8 mouse cellular contexts compared by ENCODE assay signal in the genomic region with DNA sequence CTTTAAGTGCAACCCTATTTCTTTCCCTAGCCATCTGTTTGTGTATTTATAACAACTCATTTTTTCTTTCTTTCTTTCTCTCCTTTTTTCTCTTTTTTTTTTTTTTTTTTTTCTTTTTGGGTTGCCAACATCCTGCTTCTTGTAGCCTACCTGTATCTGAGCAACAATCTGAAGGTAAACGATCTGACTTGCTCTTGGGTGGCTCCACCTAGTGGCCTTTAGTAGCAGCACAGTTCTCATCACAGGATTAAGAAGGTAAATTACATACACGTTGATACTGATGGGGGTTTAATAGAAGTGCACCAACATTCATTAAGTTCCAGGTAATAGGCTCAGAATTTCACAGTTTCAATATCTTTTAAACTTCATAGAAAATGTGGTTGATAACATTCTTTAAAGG.
DNase-seq lines count a peak whose midpoint lies in the region; ATAC-seq and TF ChIP-seq lines count a peak whose summit lies in the region.

No protein-coding gene starts in this region.

- no peak overlapping the region for H3K9ac ChIP-seq in intestine, embryonic 14.5 days (ENCODE audit: low read length)
- H3K9ac ChIP-seq in intestine, embryonic 16.5 days (ENCODE audit: low read depth, low read length), result no peak overlapping the region
- H3K9ac ChIP-seq in CH12.LX (ENCODE audit: insufficient read depth, low read depth), result no peak overlapping the region
- H3K9ac ChIP-seq in forebrain, postnatal 0 days, result no peak overlapping the region
- H3K9ac ChIP-seq in midbrain, postnatal 0 days (replicated peaks; ENCODE audit: low read length, poor library complexity, severe bottlenecking), result no peak overlapping the region

- WGBS in intestine, embryonic 14.5 days, result 4% methylated on average over 2 of the region's 2 CpGs
- WGBS in intestine, embryonic 16.5 days, result 6% methylated on average over 2 of the region's 2 CpGs
- WGBS in forebrain, postnatal 0 days, result 2% methylated on average over 2 of the region's 2 CpGs
- WGBS in midbrain, postnatal 0 days, result 6% methylated on average over 2 of the region's 2 CpGs

- TF ChIP-seq CTCF in CH12.LX (conservative IDR thresholded peaks at IDR 0.05 in 1 of 2, IDR thresholded peaks at IDR 0.05 in 1 of 2; ENCODE audit: low read depth in 2 of 2, low read length in 2 of 2), result peak; percentile 46 to 74; a peak in 3 of 4 replicates
- peak; percentile 80 for TF ChIP-seq CTCF in forebrain, postnatal 0 days (IDR thresholded peaks at IDR 0.05; ENCODE audit: low read depth)
- peak; percentile 86 for TF ChIP-seq CTCF in midbrain, postnatal 0 days (IDR thresholded peaks at IDR 0.05)

- TF ChIP-seq RAD21 in CH12.LX (IDR thresholded peaks at IDR 0.05; ENCODE audit: low read depth, low read length), result peak; percentile 65

- in situ Hi-C loops in CH12.LX (cut with MboI; ENCODE audit: low pct_ligation_motif_present, low pct_unique_long_range_greater_than_20kb, low sequenced_read_pairs), result loop anchor here (25.0 kb wide), 1 partner anchor 751 kb away; a partner anchor contains a TSS

- no peaks in the 10 kb centered on the region for H3K36me3 ChIP-seq in intestine, embryonic 14.5 days (ENCODE audit: control insufficient read depth, insufficient read depth, low read length)
- no peaks in the 10 kb centered on the region for H3K36me3 ChIP-seq in intestine, embryonic 16.5 days (ENCODE audit: control insufficient read depth, insufficient read depth, low read length)
- H3K36me3 ChIP-seq in CH12.LX (replicated peaks in 1 of 2; ENCODE audit: control insufficient read depth in 1 of 2, insufficient read depth in 1 of 2, low read length in 1 of 2), result no peaks in the 10 kb centered on the region
- no peaks in the 10 kb centered on the region for H3K36me3 ChIP-seq in forebrain, postnatal 0 days (ENCODE audit: insufficient read depth)
- H3K36me3 ChIP-seq in midbrain, postnatal 0 days (ENCODE audit: insufficient read depth, low read length), result no peaks in the 10 kb centered on the region

- DNase-seq in intestine, embryonic 14.5 days (ENCODE audit: low spot score), result no peak
- peak; percentile 51 for DNase-seq in CH12.LX (ENCODE audit: extremely low read depth)
- peak; percentile 16 for DNase-seq in adrenal gland, postnatal 25 days
- DNase-seq in forebrain, postnatal 0 days, result peak; percentile 67
- DNase-seq in layer of hippocampus, adult 9-11 months, result peak; percentile 24
- DNase-seq in midbrain, postnatal 0 days (ENCODE audit: low spot score), result peak; percentile 58
- DNase-seq in spleen, postnatal 4 days (ENCODE audit: low spot score in 2 of 2), result no peak

- H3K4me2 ChIP-seq in intestine, embryonic 14.5 days (ENCODE audit: low read length), result no peak overlapping the region
- H3K4me2 ChIP-seq in intestine, embryonic 16.5 days (ENCODE audit: low read depth, low read length), result no peak overlapping the region
- no peak overlapping the region for H3K4me2 ChIP-seq in CH12.LX (ENCODE audit: insufficient read depth, low read depth, poor library complexity, severe bottlenecking)
- no peak overlapping the region for H3K4me2 ChIP-seq in forebrain, postnatal 0 days (ENCODE audit: low read depth)
- H3K4me2 ChIP-seq in midbrain, postnatal 0 days (ENCODE audit: low read depth, low read length, poor library complexity, severe bottlenecking), result no peak overlapping the region

- no peak for TF ChIP-seq POLR2A in CH12.LX (IDR thresholded peaks at IDR 0.05; ENCODE audit: low read depth, low read length)

- no peak for TF ChIP-seq EP300 in CH12.LX (IDR thresholded peaks at IDR 0.05; ENCODE audit: low read length)

- no peaks in the 10 kb centered on the region for H3K9me3 ChIP-seq in intestine, embryonic 14.5 days (ENCODE audit: control insufficient read depth, low read length)
- no peaks in the 10 kb centered on the region for H3K9me3 ChIP-seq in intestine, embryonic 16.5 days (ENCODE audit: control insufficient read depth, low read length)
- H3K9me3 ChIP-seq in CH12.LX (replicated peaks; ENCODE audit: low read length), result no peaks in the 10 kb centered on the region
- H3K9me3 ChIP-seq in forebrain, postnatal 0 days (ENCODE audit: low read length), result no peaks in the 10 kb centered on the region
- no peaks in the 10 kb centered on the region for H3K9me3 ChIP-seq in midbrain, postnatal 0 days (ENCODE audit: low read length)

- H3K4me1 ChIP-seq in intestine, embryonic 14.5 days (replicated peaks; ENCODE audit: control insufficient read depth, insufficient read depth, low read length), result no peaks in the 10 kb centered on the region
- H3K4me1 ChIP-seq in intestine, embryonic 16.5 days (ENCODE audit: control insufficient read depth, insufficient read depth, low read length), result no peaks in the 10 kb centered on the region
- no peaks in the 10 kb centered on the region for H3K4me1 ChIP-seq in CH12.LX (ENCODE audit: control insufficient read depth in 1 of 2, insufficient read depth in 2 of 2)
- peaks cover 9% of the 10 kb centered on the region; the same call in 1 of the 2 replicates for H3K4me1 ChIP-seq in forebrain, postnatal 0 days (ENCODE audit: insufficient read depth)
- H3K4me1 ChIP-seq in midbrain, postnatal 0 days (ENCODE audit: insufficient read depth, low read length), result no peaks in the 10 kb centered on the region; the same call in 1 of the 2 replicates

- H3K79me2 ChIP-seq in CH12.LX (replicated peaks; ENCODE audit: control insufficient read depth, extremely low read depth, insufficient read depth, poor library complexity, severe bottlenecking), result no peaks in the 10 kb centered on the region

- no peaks in the 10 kb centered on the region for H3K27me3 ChIP-seq in intestine, embryonic 14.5 days (replicated peaks; ENCODE audit: control insufficient read depth, insufficient read depth, low read length)
- H3K27me3 ChIP-seq in intestine, embryonic 16.5 days (replicated peaks; ENCODE audit: control insufficient read depth, insufficient read depth, low read length), result no peaks in the 10 kb centered on the region
- H3K27me3 ChIP-seq in CH12.LX (replicated peaks), result no peaks in the 10 kb centered on the region
- H3K27me3 ChIP-seq in forebrain, postnatal 0 days (ENCODE audit: insufficient read depth, low read length), result no peaks in the 10 kb centered on the region
- no peaks in the 10 kb centered on the region for H3K27me3 ChIP-seq in midbrain, postnatal 0 days (ENCODE audit: insufficient read depth, low read length)

- no peak overlapping the region for H3K4me3 ChIP-seq in intestine, embryonic 14.5 days (ENCODE audit: low read depth, low read length)
- no peak overlapping the region for H3K4me3 ChIP-seq in intestine, embryonic 16.5 days (ENCODE audit: low read length)
- H3K4me3 ChIP-seq in CH12.LX (replicated peaks in 1 of 3; ENCODE audit: low read depth in 2 of 3, low read length in 2 of 3, poor library complexity in 1 of 3), result no peak overlapping the region
- H3K4me3 ChIP-seq in forebrain, postnatal 0 days (ENCODE audit: low read depth, low read length), result no peak overlapping the region
- no peak overlapping the region for H3K4me3 ChIP-seq in midbrain, postnatal 0 days (ENCODE audit: low read depth, low read length)

- dilution Hi-C loops in CH12.LX (cut with MboI; ENCODE audit: extremely low pct_ligation_motif_present, extremely low pct_unique_long_range_greater_than_20kb, low sequenced_read_pairs), result no loop called here

- no peak overlapping the region for H3K27ac ChIP-seq in intestine, embryonic 14.5 days (ENCODE audit: low read depth)
- no peak overlapping the region for H3K27ac ChIP-seq in intestine, embryonic 16.5 days (ENCODE audit: low read length)
- no peak overlapping the region for H3K27ac ChIP-seq in CH12.LX (ENCODE audit: insufficient read depth, low read depth)
- H3K27ac ChIP-seq in forebrain, postnatal 0 days (ENCODE audit: low read depth, low read length), result no peak overlapping the region; the same call in 1 of the 2 replicates
- H3K27ac ChIP-seq in midbrain, postnatal 0 days (ENCODE audit: low read depth, low read length), result no peak overlapping the region

- 0 out of 2 replicates have a peak, but pooled peaks have one; percentile 53 for ATAC-seq in intestine, embryonic 14.5 days (replicated peaks; ENCODE audit: low FRiP score, low TSS enrichment, low read depth)
- ATAC-seq in intestine, embryonic 16.5 days, result no peak
- peak; percentile 30; the same call in 1 of the 2 replicates for ATAC-seq in forebrain, postnatal 0 days
- ATAC-seq in midbrain, postnatal 0 days (ENCODE audit: low FRiP score), result no peak

TF ChIP-seq in CH12.LX, 34 proteins besides CTCF, POLR2A, EP300 and RAD21:
- no peak for TF ChIP-seq E2F4 (IDR thresholded peaks at IDR 0.05; ENCODE audit: insufficient replicate concordance, low read depth, low read length)
- TF ChIP-seq ZNF384 (IDR thresholded peaks at IDR 0.05; ENCODE audit: low read depth, low read length), result peak; percentile 25; the same call in 1 of the 2 replicates
- peak; percentile 70 for TF ChIP-seq SMC3 (IDR thresholded peaks at IDR 0.05; ENCODE audit: low read depth, low read length)

Comparison
In these comparisons a context has a peak if more than half of its experiments do, and no peak if none do; other contexts are left out.
1. ATAC-seq: peak in intestine, embryonic 14.5 days (single experiment) and forebrain, postnatal 0 days (single experiment); none in intestine, embryonic 16.5 days (single experiment) and midbrain, postnatal 0 days (single experiment).
2. DNase-seq: peak in CH12.LX (single experiment), adrenal gland, postnatal 25 days (single experiment), forebrain, postnatal 0 days (single experiment), layer of hippocampus, adult 9-11 months (single experiment) and midbrain, postnatal 0 days (single experiment); none in intestine, embryonic 14.5 days (single experiment) and spleen, postnatal 4 days (0 of 2).
3. Peak in every context shown above with its lines, with median percentiles within 50 percentile points of each other: CTCF ChIP-seq.